Mouse (Mus musculus): Measurements from ENCODE around the gene Exoc3l4.

DNA sequence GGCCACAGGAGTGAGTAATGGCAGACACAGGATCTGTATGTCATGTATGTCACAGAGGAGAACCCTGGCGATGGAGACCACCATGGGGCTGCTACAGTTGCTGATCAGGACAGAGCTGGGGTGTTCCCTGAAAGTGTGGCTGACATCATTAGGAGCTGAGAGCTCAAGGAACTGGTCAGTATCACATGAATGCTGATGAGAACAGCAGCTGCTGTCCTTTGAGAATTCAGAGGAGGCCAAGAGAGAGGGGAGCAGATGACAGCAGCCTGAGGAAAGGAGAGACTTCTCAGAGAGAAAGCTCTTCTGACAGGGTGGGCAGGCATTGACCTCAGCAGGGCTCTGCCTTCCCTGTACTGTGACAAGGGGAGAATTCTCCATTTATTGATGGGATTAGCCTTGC, 40.9 kb downstream of the Exoc3l4 start:
- no peak for TF ChIP-seq CTCF (IDR thresholded peaks at IDR 0.05; ENCODE audit: low read depth)
- TF ChIP-seq EP300 (IDR thresholded peaks at IDR 0.05; ENCODE audit: low read depth): no peak

All from heart, postnatal 0 days (tissue).